Mouse (Mus musculus): ENCODE measurements at regions not wholly inside any gene's neighbourhood (a gene's known extent, or its start where the extent isn't known, plus 50 kb on each side); places are given as distances from the start of the nearest gene placed in this dataset.

DNA sequence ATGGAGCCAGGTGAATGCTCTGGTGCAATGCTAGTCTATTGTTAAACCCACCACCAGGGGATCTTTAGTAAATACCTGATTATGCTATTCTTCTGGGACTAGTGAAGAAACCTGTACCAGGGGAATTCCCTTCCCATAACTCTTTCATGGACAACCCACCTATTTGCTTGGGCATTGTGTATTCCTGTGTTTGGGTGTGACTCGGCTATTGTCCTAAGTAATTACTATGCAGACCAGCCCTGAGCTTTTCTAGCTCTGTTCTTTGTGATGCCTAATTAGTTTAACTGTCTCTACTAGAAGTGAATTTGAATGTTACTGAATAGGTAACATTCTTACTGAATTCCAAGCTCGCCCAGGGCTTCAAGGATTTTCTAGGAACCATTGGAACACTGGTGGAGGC lies 906.4 kb upstream of the Pcdh9 start:
- DNase-seq (ENCODE audit: low read depth, low spot score), result peak; percentile 98

DNA sequence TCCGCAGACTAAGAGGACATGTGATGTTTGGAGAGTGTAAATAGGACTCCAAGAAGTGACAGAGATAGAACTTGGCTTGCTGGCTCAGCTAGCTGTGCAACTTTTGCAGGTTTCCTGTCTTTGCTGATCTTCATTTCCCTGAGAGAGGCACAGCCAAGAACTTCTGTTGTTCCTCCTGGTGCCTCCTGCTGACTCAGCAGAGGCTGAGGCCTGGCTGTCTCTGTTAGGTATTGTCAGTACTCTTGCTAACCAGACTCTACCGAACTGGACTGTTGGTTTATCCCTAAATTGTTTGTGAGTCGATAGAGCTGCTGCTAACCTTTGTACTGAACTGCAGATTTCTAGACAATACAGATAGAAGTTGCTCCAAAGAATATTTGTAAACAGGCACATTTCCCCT lies 885.4 kb upstream of the Pcdh9 start:
- DNase-seq (ENCODE audit: low read depth, low spot score), result no peak

DNA sequence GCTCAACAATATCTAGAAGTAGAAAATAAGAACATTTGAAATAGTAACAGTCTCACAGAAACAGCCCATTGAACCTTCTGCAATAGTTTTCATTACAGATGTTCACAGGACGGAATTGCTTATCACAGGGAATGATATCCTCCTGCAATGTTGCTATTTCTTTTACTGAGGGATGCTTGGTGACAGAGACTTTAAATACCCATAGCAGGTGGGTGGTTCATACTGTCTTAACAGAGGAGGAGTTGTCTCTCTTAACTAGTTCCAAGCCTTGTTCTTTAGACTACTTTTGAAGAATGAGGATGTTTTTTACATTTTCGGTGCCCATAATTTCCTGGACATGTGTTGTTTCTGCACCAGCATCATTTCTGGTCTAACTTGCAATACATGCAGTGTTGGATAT lies 852.2 kb upstream of the Pcdh9 start:
- no peak for DNase-seq (ENCODE audit: low read depth, low spot score)
